Mouse (Mus musculus) olfactory bulb, adult 2 months (tissue): ENCODE results near the gene 3110009E18Rik.

Source experiments
- CTCF ChIP-seq: fragments of 200-500 bp; IDR thresholded peaks from 2 replicates; pipeline ENCODE4 v1.5.1; 2012; ENCODE audit warnings: low read depth, mild to moderate bottlenecking, low read length, moderate library complexity; ENCODE audit not compliant: insufficient read depth
- POLR2A ChIP-seq: fragments of 200-500 bp; IDR thresholded peaks from 2 replicates; pipeline ENCODE4 v1.6.1; 2012; ENCODE audit warnings: mild to moderate bottlenecking, low read depth, low read length, moderate library complexity; ENCODE audit not compliant: insufficient read depth

DNA sequence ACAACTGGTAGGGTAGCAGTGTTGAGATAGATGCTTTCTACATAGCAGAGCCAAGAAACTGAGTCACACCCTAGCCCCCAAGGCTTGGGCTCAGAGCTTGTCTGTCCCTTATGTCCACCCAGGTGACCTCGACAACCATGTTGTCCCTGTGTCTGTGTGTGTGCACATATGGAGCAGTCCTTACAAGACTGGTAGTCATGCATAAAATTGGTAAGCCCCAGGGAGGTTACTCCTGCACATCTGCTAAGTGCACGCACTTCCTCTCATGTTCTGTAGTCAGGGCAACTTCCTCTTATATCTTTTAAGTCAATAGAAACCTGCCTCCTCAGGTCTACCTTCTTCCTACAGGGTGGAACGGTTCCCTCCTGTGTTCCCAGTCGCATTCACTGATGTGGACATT lies 54.0 kb downstream of the 3110009E18Rik start:
- TF ChIP-seq CTCF (no peak), POLR2A (no peak)
